Mouse (Mus musculus) cerebellum, postnatal 14 days (tissue): ENCODE measurements around the gene Tshz2.

ENCODE experiments used
- DNase-seq, 2 experiments: peaks; one replicate each; pipeline ENCODE4 v3.0.0; 2021; ENCODE audit warnings: mixed read lengths in 2 of 2

The Tshz2 gene

GRCm38 (mm10) chr2:170120139-170121027, 487.6 kb downstream of the Tshz2 start:
- peak; percentile 20 to 45 for DNase-seq
